ENCODE assay signal across 16 mouse cellular contexts in the genomic region with DNA sequence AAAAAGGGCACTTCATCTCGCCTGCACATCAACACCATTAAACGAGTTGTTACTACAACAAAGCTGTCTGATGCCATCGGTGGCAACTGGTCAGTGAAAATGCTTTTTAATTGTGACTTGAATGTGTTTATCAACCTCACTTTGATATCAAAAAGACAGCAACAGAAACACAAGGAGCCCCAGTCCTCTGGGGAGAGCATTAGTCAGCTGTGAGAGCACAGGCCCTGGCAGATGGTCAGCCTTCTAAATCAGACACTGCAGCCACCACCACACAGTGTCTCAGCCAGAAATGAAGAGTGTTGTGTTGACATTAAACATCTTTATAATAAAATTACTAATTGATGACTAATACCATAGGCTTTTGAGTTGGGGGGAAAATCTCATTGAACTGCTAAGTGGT.
A peak's percentile ranks its signal among the peaks of the same experiment; 100 is the strongest.
DNase-seq lines count a peak whose midpoint lies in the region; ATAC-seq lines count a peak whose summit lies in the region.
"Had no signal": no experiment of that assay in that cellular context is flagged by ENCODE, and none has a peak within 500 bp of the region (broad histone marks: within the 10 kb centered on the region; RNA-seq: fewer than 3 reads in every experiment).

No protein-coding gene starts in this region.

- 0 out of 2 replicates have a peak, but pooled peaks have one; percentile 40 for ATAC-seq in hindbrain, embryonic 13.5 days (ENCODE audit: low FRiP score)
- ATAC-seq in hindbrain, embryonic 12.5 days (ENCODE audit: low FRiP score): no peak
- no peak for ATAC-seq in megakaryocyte progenitor cell, adult 5-6 weeks (replicated peaks; ENCODE audit: poor library complexity)
- ATAC-seq: CD4-positive, CD25-positive, alpha-beta regulatory T cell, adult 4 months; inflammation-experienced regulatory T-cells, adult 6 months had no signal

- H3K4me2 ChIP-seq in hindbrain, embryonic 13.5 days: no peak overlapping the region
- no peak overlapping the region for H3K4me2 ChIP-seq in hindbrain, embryonic 12.5 days (replicated peaks)
- H3K4me2 ChIP-seq: embryonic facial prominence, embryonic 12.5 days; kidney, embryonic 15.5 days; liver, embryonic 13.5 days had no signal

- DNase-seq in brain, adult 2 months (ENCODE audit: low read depth, low spot score): peak; percentile 75
- peak; percentile 31 for DNase-seq in cerebellum, adult 11 months
- peak; percentile 52 to 71 for DNase-seq in cerebellum, postnatal 25 days
- no peak for DNase-seq in gastrocnemius, postnatal 10 days
- no peak for DNase-seq in MN1 (ENCODE audit: low spot score)
- DNase-seq: adrenal gland, postnatal 14 days; liver, embryonic 13.5 days; thymus, postnatal 4 days had no signal

- H3K27ac ChIP-seq in hindbrain, embryonic 13.5 days: no peak overlapping the region
- no peak overlapping the region for H3K27ac ChIP-seq in hindbrain, embryonic 12.5 days
- H3K27ac ChIP-seq: embryonic facial prominence, embryonic 12.5 days; kidney, embryonic 15.5 days; liver, embryonic 13.5 days had no signal

- H3K9ac ChIP-seq in hindbrain, embryonic 13.5 days: no peak overlapping the region
- no peak overlapping the region for H3K9ac ChIP-seq in hindbrain, embryonic 12.5 days
- H3K9ac ChIP-seq: embryonic facial prominence, embryonic 12.5 days; kidney, embryonic 15.5 days; liver, embryonic 13.5 days had no signal

- H3K27me3 ChIP-seq in hindbrain, embryonic 13.5 days: peaks cover 57% of the 10 kb centered on the region
- peaks cover 37% of the 10 kb centered on the region for H3K27me3 ChIP-seq in hindbrain, embryonic 12.5 days
- H3K27me3 ChIP-seq: embryonic facial prominence, embryonic 12.5 days; kidney, embryonic 15.5 days; liver, embryonic 13.5 days had no signal

- H3K36me3 ChIP-seq in hindbrain, embryonic 13.5 days: no peaks in the 10 kb centered on the region
- H3K36me3 ChIP-seq in hindbrain, embryonic 12.5 days: no peaks in the 10 kb centered on the region
- H3K36me3 ChIP-seq: embryonic facial prominence, embryonic 12.5 days; kidney, embryonic 15.5 days; liver, embryonic 13.5 days had no signal

- 43% methylated on average over 3 of the region's 3 CpGs for WGBS in hindbrain, embryonic 13.5 days
- 54% methylated on average over 3 of the region's 3 CpGs for WGBS in hindbrain, embryonic 12.5 days

- H3K4me3 ChIP-seq in hindbrain, embryonic 13.5 days: no peak overlapping the region
- no peak overlapping the region for H3K4me3 ChIP-seq in hindbrain, embryonic 12.5 days
- H3K4me3 ChIP-seq: embryonic facial prominence, embryonic 12.5 days; kidney, embryonic 15.5 days; liver, embryonic 13.5 days; myocyte had no signal

- peaks cover 21% of the 10 kb centered on the region for H3K4me1 ChIP-seq in hindbrain, embryonic 13.5 days (replicated peaks)
- H3K4me1 ChIP-seq in hindbrain, embryonic 12.5 days: peaks cover 13% of the 10 kb centered on the region
- H3K4me1 ChIP-seq: embryonic facial prominence, embryonic 12.5 days; liver, embryonic 13.5 days had no signal

- H3K9me3 ChIP-seq in hindbrain, embryonic 13.5 days: peaks cover 3% of the 10 kb centered on the region; the same call in 1 of the 2 replicates
- H3K9me3 ChIP-seq in hindbrain, embryonic 12.5 days (replicated peaks): 0 out of 2 replicates have a peak, but pooled peaks cover 4% of the 10 kb centered on the region
- H3K9me3 ChIP-seq: embryonic facial prominence, embryonic 12.5 days; kidney, embryonic 15.5 days; liver, embryonic 13.5 days had no signal

Comparison
In these comparisons a context has a peak if more than half of its experiments do, and no peak if none do; other contexts are left out.
1. DNase-seq: peak in brain, adult 2 months (single experiment), cerebellum, adult 11 months (single experiment) and cerebellum, postnatal 25 days (2 of 2); none in gastrocnemius, postnatal 10 days (single experiment) and MN1 (single experiment).